Mouse (Mus musculus) thymus, adult 2 months (tissue): ENCODE measurements around the gene Hist1h3f.

Source experiments
- CTCF ChIP-seq: fragments of 200-500 bp; IDR thresholded peaks from 2 replicates; pipeline ENCODE4 v1.5.1; 2012; ENCODE audit warnings: mild to moderate bottlenecking, control low read depth, low read length, moderate library complexity, borderline replicate concordance; ENCODE audit not compliant: control insufficient read depth, poor library complexity, insufficient read depth; ENCODE audit errors: extremely low read depth
- POLR2A ChIP-seq: fragments of 200-500 bp; IDR thresholded peaks from 2 replicates; pipeline ENCODE4 v1.6.1; 2012; ENCODE audit warnings: mild to moderate bottlenecking, low read length, control low read depth, moderate library complexity; ENCODE audit not compliant: control insufficient read depth, poor library complexity, insufficient read depth; ENCODE audit errors: extremely low read depth

DNA sequence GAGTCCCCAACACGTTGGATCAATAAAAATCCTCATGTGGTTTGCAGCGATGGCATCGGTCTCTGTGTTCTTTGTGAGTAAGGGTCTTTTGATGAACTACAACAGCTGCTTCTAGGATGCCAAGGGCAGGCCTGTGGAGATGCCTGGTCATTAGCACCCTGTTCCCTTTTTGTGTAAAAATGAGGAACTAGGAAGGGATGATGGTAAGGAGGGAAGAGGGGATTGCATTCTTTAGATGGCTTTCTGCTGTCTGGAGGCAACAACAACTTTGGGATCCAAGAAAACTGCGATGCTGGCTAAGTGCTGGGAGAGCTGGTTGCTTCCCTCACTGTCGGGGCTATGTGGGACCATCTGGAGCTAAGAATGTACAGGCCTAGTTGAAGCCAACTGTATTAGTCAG, 5.6 kb upstream of the Hist1h3f start:
- TF ChIP-seq POLR2A (no peak), CTCF (no peak)
